In the genomic region with DNA sequence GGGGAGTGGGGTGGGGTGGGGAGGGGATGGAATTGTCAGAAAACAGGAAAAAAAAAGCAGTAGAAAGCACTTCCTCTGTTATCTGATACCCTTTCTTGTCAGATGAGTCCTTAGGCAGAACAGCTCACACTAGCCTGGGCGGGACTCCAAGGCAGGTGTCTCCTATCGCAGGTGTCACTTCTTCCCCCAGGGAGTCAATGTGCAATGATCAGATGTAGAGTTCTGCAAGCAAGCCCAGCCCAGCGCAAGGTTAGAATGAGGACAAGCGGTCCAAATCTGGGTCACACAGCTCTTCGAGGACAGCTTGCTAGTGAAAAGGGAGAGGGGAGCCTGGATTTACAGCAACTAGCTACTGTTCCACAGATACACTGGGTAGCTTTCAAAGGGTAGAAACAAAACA, we compare ENCODE assay signal across 17 mouse cellular contexts. TPM values are rescaled to one million over a fixed set of nuclear protein-coding genes. Genes with fewer than 3 reads are reported as not detected.
A peak's percentile ranks its signal among the peaks of the same experiment; 100 is the strongest.
DNase-seq lines count a peak whose midpoint lies in the region; ATAC-seq and TF ChIP-seq lines count a peak whose summit lies in the region.
"Had no signal": no experiment of that assay in that cellular context is flagged by ENCODE, and none has a peak within 500 bp of the region (broad histone marks: within the 10 kb centered on the region; RNA-seq: fewer than 3 reads in every experiment).

No protein-coding gene starts in this region.

- no peaks in the 10 kb centered on the region for H3K36me3 ChIP-seq in embryonic facial prominence, embryonic 14.5 days (ENCODE audit: control insufficient read depth, insufficient read depth, low read length)
- no peaks in the 10 kb centered on the region for H3K36me3 ChIP-seq in lung, postnatal 0 days (ENCODE audit: insufficient read depth, low read length)
- H3K36me3 ChIP-seq: forebrain, embryonic 15.5 days; liver, embryonic 13.5 days had no signal

- peak; percentile 65 for ATAC-seq in embryonic facial prominence, embryonic 14.5 days (ENCODE audit: low read depth)
- ATAC-seq in lung, postnatal 0 days, result no peak
- ATAC-seq: forebrain, embryonic 15.5 days had no signal

- no peaks in the 10 kb centered on the region for H3K9me3 ChIP-seq in embryonic facial prominence, embryonic 14.5 days (ENCODE audit: control insufficient read depth, low read length)
- H3K9me3 ChIP-seq in lung, postnatal 0 days (ENCODE audit: low read length), result no peaks in the 10 kb centered on the region
- H3K9me3 ChIP-seq: forebrain, embryonic 15.5 days; liver, embryonic 13.5 days had no signal

- TF ChIP-seq EP300 in lung, postnatal 0 days (IDR thresholded peaks at IDR 0.05), result no peak

- no peak for TF ChIP-seq CTCF in lung, postnatal 0 days (IDR thresholded peaks at IDR 0.05)

- intact Hi-C loops in heart, postnatal 14 days (cut with DNase I), result no loop called here

- no peak overlapping the region for H3K27ac ChIP-seq in embryonic facial prominence, embryonic 14.5 days (replicated peaks; ENCODE audit: low read depth, low read length)
- no peak overlapping the region for H3K27ac ChIP-seq in lung, postnatal 0 days (ENCODE audit: low read length)
- H3K27ac ChIP-seq: forebrain, embryonic 15.5 days; liver, embryonic 13.5 days had no signal

- H3K4me2 ChIP-seq in embryonic facial prominence, embryonic 14.5 days (ENCODE audit: low read depth, low read length), result no peak overlapping the region
- no peak overlapping the region for H3K4me2 ChIP-seq in lung, postnatal 0 days (replicated peaks; ENCODE audit: low read depth, low read length)
- H3K4me2 ChIP-seq: forebrain, embryonic 15.5 days; heart, embryonic 11.5 days; liver, embryonic 13.5 days had no signal

- H3K4me1 ChIP-seq in embryonic facial prominence, embryonic 14.5 days (ENCODE audit: control insufficient read depth, insufficient read depth, low read length), result no peaks in the 10 kb centered on the region
- H3K4me1 ChIP-seq in lung, postnatal 0 days (ENCODE audit: insufficient read depth, low read depth, low read length), result no peaks in the 10 kb centered on the region
- H3K4me1 ChIP-seq: forebrain, embryonic 15.5 days had no signal

- WGBS in embryonic facial prominence, embryonic 14.5 days, result 65% methylated on average over 5 of the region's 5 CpGs
- 57% methylated on average over 5 of the region's 5 CpGs for whole genome bisulfite sequencing in lung, postnatal 0 days

- no peaks in the 10 kb centered on the region for H3K27me3 ChIP-seq in embryonic facial prominence, embryonic 14.5 days (replicated peaks; ENCODE audit: control insufficient read depth, insufficient read depth, low read length)
- H3K27me3 ChIP-seq in lung, postnatal 0 days (replicated peaks; ENCODE audit: insufficient read depth, low read length), result no peaks in the 10 kb centered on the region
- H3K27me3 ChIP-seq: forebrain, embryonic 15.5 days; liver, embryonic 13.5 days had no signal

- H3K9ac ChIP-seq in embryonic facial prominence, embryonic 14.5 days (ENCODE audit: low read depth, low read length), result no peak overlapping the region
- no peak overlapping the region for H3K9ac ChIP-seq in lung, postnatal 0 days (replicated peaks; ENCODE audit: low read depth)
- H3K9ac ChIP-seq: forebrain, embryonic 15.5 days; liver, embryonic 13.5 days had no signal

- peak; percentile 73 for DNase-seq in heart, adult 11 months
- DNase-seq in heart, postnatal 14 days, result no peak
- DNase-seq in A20 (ENCODE audit: low read depth, low spot score) (peak; percentile 5), adipocyte (ENCODE audit: low spot score) (no peak)
- DNase-seq in cerebellum, adult 18-20 months, result peak; percentile 19
- DNase-seq in embryonic facial prominence, embryonic 14.5 days (ENCODE audit: low spot score), result peak; percentile 83
- DNase-seq in layer of hippocampus, postnatal 14 days (ENCODE audit: low spot score in 2 of 2), result no peak
- no peak for DNase-seq in lung, postnatal 0 days (ENCODE audit: low spot score)
- DNase-seq: B cell, adult 2 months; gastrocnemius, postnatal 10 days; heart, postnatal 4 days; liver, embryonic 13.5 days; lung, postnatal 10 days had no signal

- H3K4me3 ChIP-seq in embryonic facial prominence, embryonic 14.5 days (ENCODE audit: low read depth, low read length), result no peak overlapping the region
- no peak overlapping the region for H3K4me3 ChIP-seq in lung, postnatal 0 days (ENCODE audit: low read depth, low read length)
- H3K4me3 ChIP-seq: erythroblast, embryonic 14.5 days; forebrain, embryonic 15.5 days; liver, embryonic 13.5 days; myocyte had no signal

RNA-seq across cellular contexts. Expression of a gene that starts 26.0 kb away (rescaled TPM):
- total RNA-seq in heart, postnatal 14 days (2021), result 1 to 10 TPM; 5.3 to 6.2 TPM
- 9.9 and 10.1 TPM in 2 replicates for polyA plus RNA-seq in embryonic facial prominence, embryonic 14.5 days (2014; fragmentation: Nextera tagmentation; extraction: Ambion mirVana)
- 1 to 10 TPM; 3.5 to 4.9 TPM for total RNA-seq in layer of hippocampus, postnatal 14 days (2021)
- polyA plus RNA-seq in lung, postnatal 0 days (2015; fragmentation: Nextera tagmentation; extraction: Ambion mirVana), result 22.5 and 23.1 TPM in 2 replicates

Comparison
In these comparisons a context has a peak if more than half of its experiments do, and no peak if none do; other contexts are left out.
1. DNase-seq: peak in heart, adult 11 months (single experiment), A20 (single experiment), cerebellum, adult 18-20 months (2 of 2) and embryonic facial prominence, embryonic 14.5 days (single experiment); none in heart, postnatal 14 days (0 of 2), layer of hippocampus, postnatal 14 days (0 of 2), adipocyte (single experiment) and lung, postnatal 0 days (single experiment).